Mouse (Mus musculus): ENCODE data around the gene Btbd7. TPM values are rescaled to one million over a fixed set of nuclear protein-coding genes. Genes with fewer than 3 reads are reported as not detected.

The Btbd7 gene
- polyA plus RNA-seq, 1 experiment from 2014 or later = 15.9 TPM

DNA sequence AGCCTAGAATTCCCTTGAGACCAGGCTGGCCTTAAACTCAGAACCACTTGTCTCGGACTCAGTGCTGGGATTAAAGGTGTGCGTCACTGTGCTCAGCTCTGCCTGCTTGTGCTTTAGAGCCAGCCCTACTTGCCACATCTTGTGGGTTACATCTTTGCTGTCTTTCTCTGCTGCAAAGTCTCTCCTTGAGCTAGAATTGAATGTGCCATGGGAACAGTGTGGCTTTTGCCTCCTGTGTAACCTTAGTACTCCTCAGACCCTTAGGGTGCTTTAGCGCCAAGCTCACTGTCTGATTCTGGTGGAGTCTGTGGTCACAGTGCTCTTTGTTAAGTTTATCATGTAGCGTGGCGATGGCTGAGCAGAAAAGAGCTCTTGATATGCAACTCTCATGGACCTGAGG lies 105.6 kb downstream of the Btbd7 start:
- no peak overlapping the region for H3K4me3 ChIP-seq
- H3K9me3 ChIP-seq = peaks cover 7% of the 10 kb centered on the region; the same call in 1 of the 2 replicates
- H3K4me1 ChIP-seq (replicated peaks) = no peaks in the 10 kb centered on the region
- H3K27me3 ChIP-seq (ENCODE audit: insufficient read depth, poor library complexity, severe bottlenecking) = no peaks in the 10 kb centered on the region
- no peak for DNase-seq (ENCODE audit: low spot score)
- peaks cover 100% of the 10 kb centered on the region for H3K36me3 ChIP-seq
- 98% methylated on average over 5 of the region's 5 CpGs for WGBS
- no peak overlapping the region for H3K27ac ChIP-seq

DNA sequence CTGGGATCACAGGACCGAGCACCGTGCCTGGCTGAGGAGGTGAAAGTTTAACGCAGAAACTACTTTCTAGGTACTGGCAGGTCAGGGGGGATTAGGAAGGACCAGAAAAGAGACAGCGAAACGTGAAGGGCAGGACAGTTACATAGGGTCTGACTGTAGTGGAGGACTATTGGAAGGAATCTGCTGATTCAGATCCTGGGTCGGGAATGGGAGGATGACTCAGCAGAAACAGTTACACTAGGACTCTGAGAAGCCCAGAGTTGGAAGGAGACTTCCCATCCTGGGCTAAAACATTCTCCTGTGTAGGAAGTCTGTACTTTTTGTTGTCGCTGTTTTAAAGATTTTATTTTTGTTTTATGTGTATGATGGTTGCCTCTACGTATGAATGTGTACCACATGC lies 106.7 kb downstream of the Btbd7 start:
- Histone ChIP-seq H3K27me3 (ENCODE audit: insufficient read depth, poor library complexity, severe bottlenecking) (no peaks in the 10 kb centered on the region), H3K36me3 (peaks cover 100% of the 10 kb centered on the region), H3K4me1 (replicated peaks) (no peaks in the 10 kb centered on the region), H3K9me3 (peaks cover 7% of the 10 kb centered on the region; the same call in 1 of the 2 replicates), H3K4me3 (no peak overlapping the region), H3K27ac (no peak overlapping the region)
- DNase-seq (ENCODE audit: low spot score) = no peak
- 97% methylated on average over 8 of the region's 8 CpGs for WGBS

DNA sequence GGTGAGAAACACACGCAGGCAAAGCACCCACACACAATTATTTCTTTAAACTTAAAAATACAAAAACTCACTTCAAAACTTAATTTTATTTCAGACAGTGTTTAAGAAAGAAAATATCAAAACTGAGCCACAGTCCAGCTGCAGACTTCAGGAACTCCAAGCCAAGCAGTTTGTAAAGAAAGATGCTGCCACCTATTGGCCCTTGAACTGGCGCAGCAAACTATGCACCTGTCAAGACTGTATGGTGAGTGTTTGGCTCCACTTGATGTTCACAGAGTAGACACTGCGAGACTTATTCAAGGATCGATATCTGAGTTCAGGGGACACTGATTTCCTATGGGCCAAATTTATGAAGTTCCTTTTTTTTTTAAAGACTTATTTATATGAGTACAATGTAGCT lies 109.3 kb downstream of the Btbd7 start:
- H3K27ac ChIP-seq = no peak overlapping the region
- H3K4me1 ChIP-seq (replicated peaks) = no peaks in the 10 kb centered on the region
- H3K36me3 ChIP-seq = peaks cover 98% of the 10 kb centered on the region
- WGBS = 93% methylated on average over 4 of the region's 4 CpGs
- no peak for DNase-seq (ENCODE audit: low spot score)
- no peak overlapping the region for H3K4me3 ChIP-seq
- H3K27me3 ChIP-seq (ENCODE audit: insufficient read depth, poor library complexity, severe bottlenecking) = no peaks in the 10 kb centered on the region
- H3K9me3 ChIP-seq = peaks cover 7% of the 10 kb centered on the region; the same call in 1 of the 2 replicates

GRCm38 (mm10) chr12:102763696-102764095 lies 114.6 kb downstream of the Btbd7 start:
- DNase-seq (ENCODE audit: low spot score) = no peak

GRCm38 (mm10) chr12:102761668-102762067 lies 116.6 kb downstream of the Btbd7 start:
- no peaks in the 10 kb centered on the region for H3K27me3 ChIP-seq (ENCODE audit: insufficient read depth, poor library complexity, severe bottlenecking)
- H3K4me3 ChIP-seq = no peak overlapping the region
- H3K9me3 ChIP-seq = no peaks in the 10 kb centered on the region
- no peak overlapping the region for H3K27ac ChIP-seq
- H3K4me1 ChIP-seq (replicated peaks) = peaks cover 27% of the 10 kb centered on the region
- 92% methylated on average over 3 of the region's 3 CpGs for WGBS
- peaks cover 49% of the 10 kb centered on the region for H3K36me3 ChIP-seq
- DNase-seq (ENCODE audit: low spot score) = no peak

More at GRCm38 (mm10) chr12:102763696-102764095, 114.6 kb downstream of the Btbd7 start:
- H3K27ac ChIP-seq = no peak overlapping the region
- no peaks in the 10 kb centered on the region for H3K27me3 ChIP-seq (ENCODE audit: insufficient read depth, poor library complexity, severe bottlenecking)
- H3K36me3 ChIP-seq = peaks cover 69% of the 10 kb centered on the region
- H3K4me1 ChIP-seq (replicated peaks) = peaks cover 15% of the 10 kb centered on the region
- no peak overlapping the region for H3K4me3 ChIP-seq
- no peaks in the 10 kb centered on the region for H3K9me3 ChIP-seq

DNA sequence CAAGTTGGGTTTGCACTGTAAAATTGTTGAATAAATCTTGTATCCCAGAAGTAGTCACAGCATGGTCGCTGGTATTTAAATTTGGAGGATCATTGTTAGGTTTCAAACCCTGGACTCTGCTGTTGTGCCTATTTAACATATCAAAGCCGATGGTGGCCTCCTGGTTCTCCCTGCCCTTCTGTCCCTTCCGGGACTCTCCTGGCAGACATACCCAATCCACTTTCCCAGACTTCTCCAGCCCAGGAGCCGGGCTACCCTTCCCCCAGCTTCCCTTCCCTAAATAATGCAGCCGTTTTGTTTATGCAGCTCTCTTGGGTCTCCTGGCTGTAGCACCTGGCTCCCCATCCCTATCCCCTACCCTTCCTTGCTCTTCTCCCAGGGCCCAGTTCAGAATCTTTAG lies 119.3 kb downstream of the Btbd7 start:
- Histone ChIP-seq H3K36me3 (peaks cover 45% of the 10 kb centered on the region), H3K4me3 (peak overlapping the region; percentile 90), H3K4me1 (replicated peaks) (peaks cover 33% of the 10 kb centered on the region), H3K27me3 (ENCODE audit: insufficient read depth, poor library complexity, severe bottlenecking) (no peaks in the 10 kb centered on the region), H3K27ac (peak overlapping the region; percentile 94), H3K9me3 (no peaks in the 10 kb centered on the region)
- no peak for DNase-seq (ENCODE audit: low spot score)
- 0% methylated on average over 5 of the region's 5 CpGs for WGBS

GRCm38 (mm10) chr12:102758403-102758756 lies 119.9 kb downstream of the Btbd7 start, which contains the start of gene Gm20604:
Gene Gm20604, minus strand, starts transcription at chr12:102758672.
- H3K4me1 ChIP-seq (replicated peaks) = peaks cover 33% of the 10 kb centered on the region
- under 1% methylated on average over 10 of the region's 10 CpGs for WGBS
- H3K36me3 ChIP-seq = peaks cover 44% of the 10 kb centered on the region
- H3K27ac ChIP-seq = peak within 1 kb of the TSS; percentile 94
- peak within 1 kb of the TSS; percentile 90 for H3K4me3 ChIP-seq
- no peaks in the 10 kb centered on the region for H3K27me3 ChIP-seq (ENCODE audit: insufficient read depth, poor library complexity, severe bottlenecking)
- no peaks in the 10 kb centered on the region for H3K9me3 ChIP-seq
- no peak for DNase-seq (ENCODE audit: low spot score)

- WGBS = under 1% methylated on average over 73 of the region's 73 CpGs
- H3K36me3 ChIP-seq = peaks cover 40% of the 10 kb centered on the region
- H3K27ac ChIP-seq = peak within 1 kb of the TSS; percentile 94
- H3K9me3 ChIP-seq = no peaks in the 10 kb centered on the region
- peaks cover 33% of the 10 kb centered on the region for H3K4me1 ChIP-seq (replicated peaks)
- H3K4me3 ChIP-seq = peak within 1 kb of the TSS; percentile 90
- no peaks in the 10 kb centered on the region for H3K27me3 ChIP-seq (ENCODE audit: insufficient read depth, poor library complexity, severe bottlenecking)
- DNase-seq (ENCODE audit: low spot score) = peak; percentile 98
These were observed 120.4 kb downstream of the Btbd7 start, which contains the start of the genes Gm28051, Gon7 and Ubr7 for GRCm38 (mm10) chr12:102757689-102758402. Gene Gm28051, minus strand, starts transcription at chr12:102757765. Gene Gon7, minus strand, starts transcription at chr12:102757803. Gene Ubr7, plus strand, starts transcription at chr12:102757967.

DNA sequence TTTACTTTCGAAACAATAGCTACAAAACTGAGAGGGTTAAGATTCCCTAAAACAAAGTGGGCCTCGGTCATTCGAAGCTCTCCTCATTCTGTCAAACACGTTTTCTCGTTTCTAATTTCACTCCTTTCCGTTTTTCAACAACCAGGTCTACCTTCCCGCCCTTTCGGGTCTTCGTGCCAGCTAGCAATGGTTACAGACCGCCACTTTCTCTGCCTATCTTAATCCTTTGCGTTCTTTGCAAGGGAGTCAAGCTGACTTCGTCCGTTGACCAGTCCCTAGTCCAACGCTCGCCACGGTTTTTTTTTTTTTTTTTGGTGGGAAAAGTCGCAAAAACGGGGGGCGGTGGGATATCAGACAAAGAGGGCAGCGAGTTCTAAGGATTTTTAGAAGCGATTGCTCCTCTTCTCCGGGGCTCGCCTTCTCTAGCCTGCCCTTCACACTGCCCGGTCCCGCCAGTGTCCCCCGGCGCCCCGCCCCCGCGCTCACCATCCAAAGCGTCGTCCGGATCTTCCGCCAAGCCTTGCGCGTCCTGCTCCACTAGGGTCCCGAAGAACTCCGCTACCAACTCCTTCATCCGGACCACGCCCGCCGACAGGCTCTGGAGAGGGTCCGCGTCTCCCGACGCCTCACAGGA lies 121.1 kb downstream of the Btbd7 start:
- H3K4me3 ChIP-seq = peak overlapping the region; percentile 90
- WGBS = 2% methylated on average over 46 of the region's 46 CpGs
- H3K9me3 ChIP-seq = no peaks in the 10 kb centered on the region
- peaks cover 33% of the 10 kb centered on the region for H3K4me1 ChIP-seq (replicated peaks)
- H3K27me3 ChIP-seq (ENCODE audit: insufficient read depth, poor library complexity, severe bottlenecking) = no peaks in the 10 kb centered on the region
- no peak for DNase-seq (ENCODE audit: low spot score)
- peak overlapping the region; percentile 94 for H3K27ac ChIP-seq
- H3K36me3 ChIP-seq = peaks cover 40% of the 10 kb centered on the region

DNA sequence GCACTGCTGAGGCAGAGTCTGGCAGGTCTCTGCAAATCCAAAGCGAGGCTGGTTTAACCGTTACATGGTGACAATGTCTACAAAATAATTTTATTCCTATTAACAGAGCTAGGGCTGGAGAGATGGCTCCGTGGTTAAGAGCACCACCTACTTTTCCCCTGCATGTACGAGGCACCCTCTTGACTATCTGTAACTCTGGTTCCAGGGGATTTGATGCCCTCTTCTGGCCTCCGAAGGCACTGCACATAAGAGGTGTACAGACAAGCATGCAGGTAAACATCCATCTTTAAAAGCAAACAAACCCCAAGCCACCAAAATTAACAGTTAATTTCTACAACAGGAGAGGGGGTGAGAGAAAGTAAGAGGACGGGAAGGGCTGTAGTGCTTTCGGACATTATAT lies 122.0 kb downstream of the Btbd7 start:
- Histone ChIP-seq H3K9me3 (no peaks in the 10 kb centered on the region), H3K27ac (no peak overlapping the region), H3K27me3 (ENCODE audit: insufficient read depth, poor library complexity, severe bottlenecking) (no peaks in the 10 kb centered on the region), H3K4me3 (peak overlapping the region; percentile 90), H3K36me3 (peaks cover 38% of the 10 kb centered on the region), H3K4me1 (replicated peaks) (peaks cover 33% of the 10 kb centered on the region)
- WGBS = 89% methylated on average over 7 of the region's 7 CpGs
- no peak for DNase-seq (ENCODE audit: low spot score)

- Histone ChIP-seq H3K27me3 (ENCODE audit: insufficient read depth, poor library complexity, severe bottlenecking) (no peaks in the 10 kb centered on the region), H3K4me1 (replicated peaks) (peaks cover 15% of the 10 kb centered on the region), H3K27ac (no peak overlapping the region), H3K36me3 (peaks cover 49% of the 10 kb centered on the region), H3K4me3 (no peak overlapping the region), H3K9me3 (no peaks in the 10 kb centered on the region)
- DNase-seq (ENCODE audit: low spot score) = no peak
- 91% methylated on average over 3 of the region's 3 CpGs for WGBS
These were observed 130.0 kb downstream of the Btbd7 start for GRCm38 (mm10) chr12:102748256-102748655.

DNA sequence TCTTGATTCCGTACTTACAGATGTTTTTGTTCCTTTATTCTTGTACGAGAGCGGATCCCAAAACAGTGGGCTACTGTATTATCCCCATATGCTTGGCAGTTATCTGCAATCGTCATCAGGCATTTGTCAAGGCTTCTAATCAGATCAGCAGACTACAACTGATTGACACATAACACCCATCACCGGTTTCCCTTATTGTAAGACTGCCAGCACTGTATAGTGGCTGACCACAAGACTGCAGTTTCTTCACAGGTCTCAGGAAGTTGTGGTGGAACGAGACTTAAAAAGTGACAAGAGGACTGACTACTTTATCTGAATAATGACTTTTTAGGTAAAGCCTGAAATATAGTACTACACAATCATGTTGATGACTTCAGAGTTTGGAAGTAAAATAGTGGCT lies 133.4 kb downstream of the Btbd7 start:
- Histone ChIP-seq H3K27ac (no peak overlapping the region), H3K4me1 (replicated peaks) (peaks cover 26% of the 10 kb centered on the region), H3K4me3 (peak overlapping the region; percentile 82; the same call in 1 of the 2 replicates), H3K36me3 (peaks cover 44% of the 10 kb centered on the region), H3K9me3 (no peaks in the 10 kb centered on the region), H3K27me3 (ENCODE audit: insufficient read depth, poor library complexity, severe bottlenecking) (no peaks in the 10 kb centered on the region)
- 68% methylated on average over 6 of the region's 6 CpGs for WGBS
- no peak for DNase-seq (ENCODE audit: low spot score)

Data from hindbrain, embryonic 10.5 days (tissue).